Mouse (Mus musculus): Measurements from ENCODE around the gene Tmcc3.
A peak's percentile ranks its signal among the peaks of the same experiment; 100 is the strongest.
"Not testable (repeated sequence)": the region's sequence is repeated elsewhere in the genome, so short reads cannot be mapped to it uniquely, and the experiment has no call there.

Tmcc3 gene

GRCm38 (mm10) chr10:94584851-94585359 is 273.2 kb downstream of the Tmcc3 start:
- no peak for DNase-seq (ENCODE audit: low spot score)

- no peak for DNase-seq (ENCODE audit: low spot score)
These were observed 274.1 kb downstream of the Tmcc3 start for GRCm38 (mm10) chr10:94585819-94586218.

- DNase-seq (ENCODE audit: low spot score) = no peak
These were observed 277.2 kb downstream of the Tmcc3 start for GRCm38 (mm10) chr10:94588976-94589375.

GRCm38 (mm10) chr10:94595705-94596104 is 284.0 kb downstream of the Tmcc3 start:
- no peak for DNase-seq (ENCODE audit: low spot score)

- DNase-seq (ENCODE audit: low spot score) = not testable (repeated sequence)
These were observed 288.1 kb downstream of the Tmcc3 start for GRCm38 (mm10) chr10:94599846-94600245.

- DNase-seq (ENCODE audit: low spot score) = no peak
These were observed 289.3 kb downstream of the Tmcc3 start for GRCm38 (mm10) chr10:94601034-94601433.

GRCm38 (mm10) chr10:94605491-94605890 is 293.7 kb downstream of the Tmcc3 start:
- no peak for DNase-seq (ENCODE audit: low spot score)

GRCm38 (mm10) chr10:94609309-94609777 is 297.6 kb downstream of the Tmcc3 start:
- DNase-seq (ENCODE audit: low spot score) = peak; percentile 20

GRCm38 (mm10) chr10:94611228-94611968 is 299.6 kb downstream of the Tmcc3 start:
- no peak for DNase-seq (ENCODE audit: low spot score)

GRCm38 (mm10) chr10:94611969-94612440 is 300.3 kb downstream of the Tmcc3 start:
- DNase-seq (ENCODE audit: low spot score) = no peak

- no peak for DNase-seq (ENCODE audit: low spot score)
These were observed 307.8 kb downstream of the Tmcc3 start for GRCm38 (mm10) chr10:94619586-94619985.

GRCm38 (mm10) chr10:94620561-94620960 is 308.8 kb downstream of the Tmcc3 start:
- DNase-seq (ENCODE audit: low spot score) = no peak

GRCm38 (mm10) chr10:94621420-94622225 is 309.9 kb downstream of the Tmcc3 start:
- DNase-seq (ENCODE audit: low spot score) = no peak

GRCm38 (mm10) chr10:94622281-94622680 is 310.5 kb downstream of the Tmcc3 start:
- no peak for DNase-seq (ENCODE audit: low spot score)

- no peak for DNase-seq (ENCODE audit: low spot score)
These were observed 311.1 kb downstream of the Tmcc3 start for GRCm38 (mm10) chr10:94622828-94623227.

- DNase-seq (ENCODE audit: low spot score) = peak; percentile 41
These were observed 311.9 kb downstream of the Tmcc3 start for GRCm38 (mm10) chr10:94623617-94624016.

GRCm38 (mm10) chr10:94625036-94625435 is 313.3 kb downstream of the Tmcc3 start:
- no peak for DNase-seq (ENCODE audit: low spot score)

GRCm38 (mm10) chr10:94625606-94626005 is 313.9 kb downstream of the Tmcc3 start:
- no peak for DNase-seq (ENCODE audit: low spot score)

GRCm38 (mm10) chr10:94630771-94631280 is 319.1 kb downstream of the Tmcc3 start:
- DNase-seq (ENCODE audit: low spot score) = no peak

- no peak for DNase-seq (ENCODE audit: low spot score)
These were observed 319.9 kb downstream of the Tmcc3 start for GRCm38 (mm10) chr10:94631541-94632113.

GRCm38 (mm10) chr10:94632245-94632644 is 320.5 kb downstream of the Tmcc3 start:
- no peak for DNase-seq (ENCODE audit: low spot score)

- no peak for DNase-seq (ENCODE audit: low spot score)
These were observed 326.9 kb downstream of the Tmcc3 start for GRCm38 (mm10) chr10:94638599-94638998.
